Mouse (Mus musculus) hindbrain, postnatal 0 days (tissue): ENCODE results near the gene Klf6. TPM values are rescaled to one million over a fixed set of nuclear protein-coding genes. Genes with fewer than 3 reads are reported as not detected.

ENCODE experiments used
- ATAC-seq: fragments of 200-750 bp; cut with Nextera tagmentation; 2 replicates; pipeline ENCODE4 v1.8.0; 2017; ENCODE audit warnings: mild to moderate bottlenecking, moderate TSS enrichment, moderate library complexity
- DNase-seq: peaks from one replicate; pipeline ENCODE4 v3.0.0-alpha.2; 2015; ENCODE audit warnings: low spot score
- H3K27ac ChIP-seq: fragments of 300-500 bp; sonication (generic); 2 replicates; pipeline ENCODE4 v1.5.1; 2014; ENCODE audit warnings: mild to moderate bottlenecking
- H3K27me3 ChIP-seq: fragments of 300-500 bp; sonication (generic); 2 replicates; pipeline ENCODE4 v1.6.1; 2014; ENCODE audit warnings: low read length, mixed read lengths; ENCODE audit not compliant: insufficient read depth
- H3K36me3 ChIP-seq: fragments of 300-500 bp; sonication (generic); 2 replicates; pipeline ENCODE4 v1.6.1; 2014; ENCODE audit warnings: low read length, mixed read lengths; ENCODE audit not compliant: insufficient read depth
- H3K4me1 ChIP-seq: fragments of 300-500 bp; sonication (generic); 2 replicates; pipeline ENCODE4 v1.6.1; 2014; ENCODE audit warnings: antibody characterized with exemption, low read length, mixed read lengths; ENCODE audit not compliant: insufficient read depth
- H3K4me2 ChIP-seq: fragments of 300-500 bp; sonication (generic); 2 replicates; pipeline ENCODE4 v1.6.1; 2014; ENCODE audit warnings: low read depth, mild to moderate bottlenecking, low read length, moderate library complexity, mixed read lengths
- H3K4me3 ChIP-seq: fragments of 300-500 bp; sonication (generic); 2 replicates; pipeline ENCODE4 v1.5.1; 2014; ENCODE audit warnings: low read length
- H3K9ac ChIP-seq: fragments of 300-500 bp; sonication (generic); replicated peaks from 2 replicates; pipeline ENCODE4 v1.6.1; 2014; ENCODE audit warnings: mild to moderate bottlenecking, low read length, moderate library complexity, mixed read lengths
- H3K9me3 ChIP-seq: fragments of 300-500 bp; sonication (generic); 2 replicates; pipeline ENCODE4 v1.6.1; 2016; ENCODE audit warnings: low read length, mixed read lengths
- CTCF ChIP-seq: IDR thresholded peaks from 2 replicates; pipeline ENCODE4 v1.5.1; 2016; ENCODE audit warnings: antibody characterized with exemption, control low read depth, low read depth
- WGBS: fragments of 180-500 bp; shearing (Covaris S2); extraction: QIAGEN DNeasy Blood & Tissue Kit; methylation state at CpG from one replicate; pipeline ENCODE4 v1.1.7; 2014; 5-methylcytosine and 5-hydroxymethylcytosine counted together
- polyA plus RNA-seq: library from polyadenylated mRNA; unstranded; fragments of >200 nt; fragmentation: Nextera tagmentation; extraction: Ambion mirVana; gene quantifications from 2 replicates; pipeline ENCODE4 v1.2.1, GENCODE M21; 2015
- total RNA-seq: library from RNA; depleted of rRNA; stranded (reverse); fragments of >200 nt; gene quantifications from 2 replicates; pipeline ENCODE4 v1.2.3, GENCODE M21; 2014

Klf6 gene
- total and polyA plus RNA-seq, 2 experiments from 2014 or later = 53.1 to 104 TPM

DNA sequence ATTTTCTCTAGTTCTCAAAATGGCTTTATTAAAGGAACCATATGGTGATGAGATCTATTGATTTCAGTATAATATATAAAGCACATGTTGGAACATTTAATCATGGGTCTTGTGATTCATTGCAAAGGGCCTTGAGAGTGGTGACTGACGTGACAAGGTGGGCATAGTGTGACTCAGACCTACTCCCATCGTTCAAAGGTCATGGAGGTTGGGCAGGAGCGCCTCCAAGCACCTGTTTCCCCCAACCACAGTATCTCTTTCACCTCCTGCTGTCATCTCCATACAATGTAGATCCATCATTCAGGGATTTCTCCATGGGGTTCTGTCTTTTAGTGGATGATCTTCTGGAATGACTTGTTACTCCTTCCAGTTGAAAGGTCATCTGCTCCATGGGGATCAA, 33.6 kb downstream of the Klf6 start:
- Histone ChIP-seq H3K9me3 (no peaks in the 10 kb centered on the region), H3K4me2 (no peak overlapping the region), H3K4me1 (no peaks in the 10 kb centered on the region), H3K9ac (no peak overlapping the region), H3K36me3 (no peaks in the 10 kb centered on the region), H3K27me3 (no peaks in the 10 kb centered on the region), H3K27ac (no peak overlapping the region), H3K4me3 (no peak overlapping the region)
- WGBS = 83% methylated on average over 3 of the region's 3 CpGs
- TF ChIP-seq CTCF = no peak
- no peak for ATAC-seq
- no peak for DNase-seq

DNA sequence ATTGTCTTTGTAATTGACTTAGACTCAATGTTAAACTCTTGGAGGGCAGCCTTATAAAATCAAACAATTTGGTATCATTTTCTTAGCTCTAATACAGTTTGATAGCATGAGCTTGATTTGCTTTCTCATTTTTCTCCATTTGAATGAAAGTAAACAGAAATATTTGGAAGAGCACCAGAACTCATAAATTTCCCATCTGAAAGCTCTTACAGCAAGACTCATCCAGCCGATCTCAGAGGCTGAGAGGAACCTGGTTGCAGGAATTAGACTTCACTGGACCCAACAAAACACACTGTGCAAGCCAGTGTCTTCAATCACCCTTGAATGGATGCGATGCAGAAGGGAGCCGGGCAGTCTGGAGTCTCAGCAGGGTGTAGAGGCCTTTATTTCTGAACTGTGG, 34.6 kb downstream of the Klf6 start:
- Histone ChIP-seq H3K27me3 (no peaks in the 10 kb centered on the region), H3K4me2 (no peak overlapping the region), H3K36me3 (no peaks in the 10 kb centered on the region), H3K4me3 (no peak overlapping the region), H3K9me3 (no peaks in the 10 kb centered on the region), H3K9ac (no peak overlapping the region), H3K4me1 (no peaks in the 10 kb centered on the region), H3K27ac (no peak overlapping the region)
- no peak for ATAC-seq
- 37% methylated on average over 3 of the region's 3 CpGs for WGBS
- DNase-seq = peak; percentile 21
- no peak for TF ChIP-seq CTCF

- WGBS = 64% methylated on average over 14 of the region's 14 CpGs
- DNase-seq (no peak), ATAC-seq (no peak)
- no peak for TF ChIP-seq CTCF
- Histone ChIP-seq H3K4me1 (no peaks in the 10 kb centered on the region), H3K9ac (no peak overlapping the region), H3K27me3 (no peaks in the 10 kb centered on the region), H3K27ac (no peak overlapping the region), H3K9me3 (no peaks in the 10 kb centered on the region), H3K36me3 (no peaks in the 10 kb centered on the region), H3K4me3 (no peak overlapping the region), H3K4me2 (no peak overlapping the region)
Observed at GRCm38 (mm10) chr13:5897176-5897959, 36.1 kb downstream of the Klf6 start.

DNA sequence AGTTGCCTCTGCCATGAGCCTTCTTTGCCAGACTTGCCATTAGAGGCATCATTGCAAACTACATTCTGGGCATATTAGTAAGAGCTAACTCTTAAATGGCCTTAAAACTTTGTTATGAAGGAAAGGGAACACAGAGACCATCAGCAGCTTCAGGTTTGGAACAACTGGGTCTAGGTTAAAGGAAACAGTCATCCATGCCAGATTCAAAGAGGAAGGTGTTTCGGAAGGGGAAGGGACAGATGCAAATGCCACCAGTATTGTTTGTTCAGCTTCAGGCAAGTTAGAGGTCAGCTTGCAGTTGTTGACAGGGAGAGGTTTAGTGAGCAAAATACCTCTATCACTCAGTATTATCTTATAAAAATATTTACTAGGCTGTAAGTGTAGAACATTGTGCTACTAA, 37.7 kb downstream of the Klf6 start:
- no peaks in the 10 kb centered on the region for H3K27me3 ChIP-seq
- no peak overlapping the region for H3K4me2 ChIP-seq
- H3K9ac ChIP-seq = no peak overlapping the region
- no peak for TF ChIP-seq CTCF
- H3K27ac ChIP-seq = no peak overlapping the region
- H3K36me3 ChIP-seq = no peaks in the 10 kb centered on the region
- ATAC-seq (no peak), DNase-seq (no peak)
- WGBS = 83% methylated on average over 1 of the region's 1 CpGs
- H3K4me3 ChIP-seq = no peak overlapping the region
- no peaks in the 10 kb centered on the region for H3K4me1 ChIP-seq
- H3K9me3 ChIP-seq = no peaks in the 10 kb centered on the region

DNA sequence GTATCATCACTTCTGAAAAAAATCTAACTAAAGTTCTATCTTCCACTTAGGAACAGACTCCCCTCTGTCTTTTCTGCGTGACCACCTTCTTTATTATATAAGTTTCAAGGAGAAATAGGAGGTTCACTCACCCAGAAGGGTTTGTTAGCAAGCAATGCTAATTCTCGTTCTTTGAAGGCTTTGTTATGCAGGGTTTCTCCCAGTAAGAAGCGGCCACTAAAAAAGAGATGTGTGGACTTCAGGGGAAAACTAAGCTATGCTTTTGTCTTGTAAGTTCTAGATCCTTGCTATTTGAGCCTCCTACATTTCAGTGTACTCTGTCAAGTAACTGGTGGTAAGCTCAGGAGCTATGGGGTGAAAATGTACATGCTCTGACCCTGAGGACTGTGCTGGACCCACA, 38.4 kb downstream of the Klf6 start:
- Histone ChIP-seq H3K4me2 (no peak overlapping the region), H3K9me3 (no peaks in the 10 kb centered on the region), H3K27me3 (no peaks in the 10 kb centered on the region), H3K36me3 (no peaks in the 10 kb centered on the region), H3K9ac (no peak overlapping the region), H3K4me1 (no peaks in the 10 kb centered on the region), H3K4me3 (no peak overlapping the region), H3K27ac (no peak overlapping the region)
- no peak for TF ChIP-seq CTCF
- WGBS = 43% methylated on average over 3 of the region's 3 CpGs
- ATAC-seq = no peak
- DNase-seq = no peak

GRCm38 (mm10) chr13:5913201-5913600, 51.9 kb downstream of the Klf6 start:
- Histone ChIP-seq H3K27ac (no peak overlapping the region), H3K4me1 (no peaks in the 10 kb centered on the region), H3K9me3 (no peaks in the 10 kb centered on the region), H3K4me3 (no peak overlapping the region), H3K27me3 (no peaks in the 10 kb centered on the region), H3K4me2 (no peak overlapping the region), H3K36me3 (no peaks in the 10 kb centered on the region), H3K9ac (no peak overlapping the region)
- WGBS = 79% methylated on average over 3 of the region's 3 CpGs
- no peak for TF ChIP-seq CTCF
- no peak for DNase-seq
- ATAC-seq = no peak

DNA sequence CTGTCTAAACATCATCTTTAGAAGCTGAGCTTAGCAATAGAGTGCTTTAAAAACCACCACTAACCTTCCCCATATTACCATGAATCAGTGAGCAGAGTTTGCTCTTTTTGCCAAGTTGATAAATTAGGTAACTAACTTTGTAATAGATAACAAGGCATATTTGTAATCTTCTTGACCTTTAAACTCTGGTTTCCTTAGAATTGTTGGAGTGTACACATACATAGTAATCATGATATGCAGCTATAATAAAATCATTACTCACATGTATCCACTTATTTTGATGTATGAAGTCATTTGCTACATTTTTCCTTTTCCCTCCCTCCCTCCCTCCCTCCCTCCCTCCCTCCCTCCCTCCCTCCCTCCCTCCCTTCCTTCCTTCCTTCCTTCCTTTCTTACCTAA, 56.1 kb downstream of the Klf6 start:
- Histone ChIP-seq H3K4me1 (no peaks in the 10 kb centered on the region), H3K4me3 (no peak overlapping the region), H3K4me2 (no peak overlapping the region), H3K27ac (no peak overlapping the region), H3K9me3 (no peaks in the 10 kb centered on the region), H3K9ac (no peak overlapping the region), H3K27me3 (no peaks in the 10 kb centered on the region), H3K36me3 (no peaks in the 10 kb centered on the region)
- DNase-seq (no peak), ATAC-seq (no peak)
- no peak for TF ChIP-seq CTCF
